Mouse (Mus musculus): ENCODE measurements at regions not wholly inside any gene's neighbourhood (a gene's known extent, or its start where the extent isn't known, plus 50 kb on each side); places are given as distances from the start of the nearest gene placed in this dataset.

DNA sequence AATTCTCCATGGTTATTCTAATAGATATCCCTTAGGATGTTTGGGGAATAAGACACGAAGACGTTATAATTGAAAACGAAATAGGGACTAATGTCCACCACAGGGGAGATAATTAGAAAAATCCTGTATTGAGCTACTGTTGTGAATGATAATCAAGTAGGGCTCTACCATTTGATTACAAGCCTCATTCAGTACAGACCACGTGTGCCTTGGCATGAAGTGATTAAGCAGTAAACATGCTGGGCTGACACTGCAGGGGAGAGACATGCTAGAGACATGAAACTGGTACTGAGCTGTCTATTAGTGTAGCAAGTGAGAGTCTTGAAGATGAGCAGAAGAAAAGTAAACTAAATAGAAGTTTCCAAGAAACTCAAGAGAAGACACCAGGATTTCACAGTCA, 797.8 kb downstream of the Efna5 start:
- TF ChIP-seq CTCF (IDR thresholded peaks at IDR 0.05; ENCODE audit: borderline replicate concordance, extremely low read depth, insufficient read depth, insufficient read length) (no peak), POLR2A (IDR thresholded peaks at IDR 0.05; ENCODE audit: borderline replicate concordance, extremely low read depth, insufficient read depth, insufficient read length, poor library complexity, severe bottlenecking) (no peak)
